18 mouse cellular contexts compared by ENCODE assay signal in genomic region chr2:25585601-25586000, GRCm38 (mm10). TPM values are rescaled to one million over a fixed set of nuclear protein-coding genes. Genes with fewer than 3 reads are reported as not detected.
"Had no signal": no experiment of that assay in that cellular context is flagged by ENCODE, and none has a peak within 500 bp of the region (broad histone marks: within the 10 kb centered on the region; RNA-seq: fewer than 3 reads in every experiment).

No protein-coding gene starts in this region.

- DNase-seq: kidney, adult 9 months; kidney, postnatal 36 days; liver; liver, embryonic 13.5 days; liver, postnatal 0 days; lung, postnatal 14 days; thymus, adult 2 months; thymus, postnatal 36 days had no signal

- H3K27ac ChIP-seq: kidney, postnatal 0 days; limb, embryonic 12.5 days; liver, embryonic 13.5 days; lung, embryonic 15.5 days; macrophage; midbrain, embryonic 15.5 days; neural tube, embryonic 12.5 days; stomach, embryonic 15.5 days had no signal

- H3K4me3 ChIP-seq: limb, embryonic 12.5 days; liver, embryonic 13.5 days; lung, embryonic 15.5 days; megakaryocyte, embryonic 14.5 days; midbrain, embryonic 15.5 days; neural tube, embryonic 12.5 days; stomach, embryonic 15.5 days had no signal

RNA-seq across cellular contexts. Expression of gene Ajm1, which starts 4.0 kb away (rescaled TPM):
- total RNA-seq: monocyte, adult 5-6 weeks; neutrophil, adult 5-6 weeks had no signal

RNA-seq across cellular contexts. Expression of gene Mamdc4, which starts 11.0 kb away (rescaled TPM):
- total RNA-seq: monocyte, adult 5-6 weeks had no signal
